Mouse (Mus musculus) MN1 (cell line): Measurements from ENCODE around the gene Tmod2.
A peak's percentile ranks its signal among the peaks of the same experiment; 100 is the strongest.
"Not testable (repeated sequence)": the region's sequence is repeated elsewhere in the genome, so short reads cannot be mapped to it uniquely, and the experiment has no call there.

ENCODE experiments used
- DNase-seq: peaks from one replicate; pipeline ENCODE4 v3.0.0-alpha.2; 2016; ENCODE audit warnings: low spot score

The Tmod2 gene

DNA sequence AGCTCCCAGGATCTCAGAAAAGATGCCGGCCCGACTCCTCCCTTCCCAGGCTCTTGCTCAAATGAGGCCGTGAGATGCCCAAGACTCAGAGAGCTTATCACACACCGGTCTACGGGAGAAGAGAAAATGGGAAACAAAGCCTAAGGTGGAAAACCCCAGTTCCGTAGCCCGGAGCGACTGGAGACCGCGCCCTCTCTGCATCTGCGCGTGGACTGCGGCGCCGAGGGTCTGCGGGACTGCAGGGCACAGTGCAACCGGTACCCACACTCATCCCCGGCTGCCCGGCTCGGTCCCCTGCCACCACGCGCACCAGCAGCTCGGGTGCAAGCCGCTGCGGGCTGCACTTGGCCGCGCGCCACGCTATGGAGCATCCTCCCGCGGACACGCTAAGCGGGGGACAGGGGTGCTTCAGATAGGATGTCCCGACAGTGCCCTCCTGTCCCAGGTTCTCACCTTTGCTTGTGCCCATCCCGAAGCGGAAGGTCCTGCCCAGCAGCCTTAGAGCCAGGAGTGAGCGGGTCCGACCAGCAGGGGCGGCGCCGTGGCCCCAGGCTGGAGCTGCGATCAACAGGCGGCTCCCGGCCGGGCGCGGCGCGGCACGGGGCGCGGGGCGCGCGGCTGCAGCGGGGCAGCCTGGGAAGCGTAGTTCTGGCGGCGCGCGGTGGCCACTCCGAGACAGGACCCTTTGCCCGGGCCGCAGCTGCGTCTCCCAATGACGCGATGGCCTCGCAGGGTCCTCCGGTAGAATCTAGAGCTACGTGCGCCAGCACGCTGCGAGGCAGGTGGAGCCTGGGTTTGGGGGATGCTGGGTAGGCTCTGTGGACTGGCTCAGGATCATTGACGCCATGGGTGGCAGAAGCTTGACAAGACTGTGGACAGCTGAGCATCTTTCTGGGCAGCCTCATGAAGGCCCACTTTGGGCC is at the start of gene Tmod2:
Gene Tmod2, minus strand, starts transcription at position 755 of the 923 bp plus-strand sequence.
- DNase-seq = peak; percentile 82

DNA sequence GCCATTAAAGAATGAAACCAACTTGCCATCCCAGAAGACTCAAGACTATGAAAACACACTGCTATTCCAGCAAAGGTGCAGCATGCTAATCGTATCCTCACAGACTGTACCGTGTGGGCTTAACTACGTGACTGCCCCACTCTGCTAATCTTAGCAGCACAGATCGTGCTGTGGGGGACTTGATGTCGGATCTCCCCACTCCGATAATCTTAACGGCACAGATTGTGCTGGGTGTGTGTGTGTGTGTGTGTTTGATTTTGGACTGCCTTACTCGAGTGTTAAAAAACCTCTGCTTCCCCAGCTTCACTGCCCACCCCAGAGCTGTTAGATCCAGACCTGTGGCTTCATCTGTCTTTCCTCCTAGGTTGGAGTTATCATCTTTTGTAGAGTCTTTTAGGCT is 49.8 kb upstream of the Tmod2 start:
- no peak for DNase-seq

DNA sequence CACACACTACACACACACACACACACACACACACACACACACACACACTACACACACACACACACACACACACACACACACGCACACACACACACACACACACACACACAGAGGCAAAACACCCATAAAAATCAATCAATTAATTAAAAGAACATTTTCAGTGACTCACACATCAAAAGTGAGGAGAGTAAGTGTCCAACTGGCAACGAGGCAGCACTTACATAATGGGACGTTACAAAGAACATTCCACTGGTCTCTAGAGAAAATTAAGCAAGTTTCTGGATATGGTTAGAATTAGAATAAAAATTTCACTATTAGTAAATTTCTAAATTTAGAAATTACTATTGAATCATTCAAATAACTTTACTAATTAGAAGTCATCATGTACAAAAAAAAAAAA is 45.3 kb upstream of the Tmod2 start:
- DNase-seq = not testable (repeated sequence)

DNA sequence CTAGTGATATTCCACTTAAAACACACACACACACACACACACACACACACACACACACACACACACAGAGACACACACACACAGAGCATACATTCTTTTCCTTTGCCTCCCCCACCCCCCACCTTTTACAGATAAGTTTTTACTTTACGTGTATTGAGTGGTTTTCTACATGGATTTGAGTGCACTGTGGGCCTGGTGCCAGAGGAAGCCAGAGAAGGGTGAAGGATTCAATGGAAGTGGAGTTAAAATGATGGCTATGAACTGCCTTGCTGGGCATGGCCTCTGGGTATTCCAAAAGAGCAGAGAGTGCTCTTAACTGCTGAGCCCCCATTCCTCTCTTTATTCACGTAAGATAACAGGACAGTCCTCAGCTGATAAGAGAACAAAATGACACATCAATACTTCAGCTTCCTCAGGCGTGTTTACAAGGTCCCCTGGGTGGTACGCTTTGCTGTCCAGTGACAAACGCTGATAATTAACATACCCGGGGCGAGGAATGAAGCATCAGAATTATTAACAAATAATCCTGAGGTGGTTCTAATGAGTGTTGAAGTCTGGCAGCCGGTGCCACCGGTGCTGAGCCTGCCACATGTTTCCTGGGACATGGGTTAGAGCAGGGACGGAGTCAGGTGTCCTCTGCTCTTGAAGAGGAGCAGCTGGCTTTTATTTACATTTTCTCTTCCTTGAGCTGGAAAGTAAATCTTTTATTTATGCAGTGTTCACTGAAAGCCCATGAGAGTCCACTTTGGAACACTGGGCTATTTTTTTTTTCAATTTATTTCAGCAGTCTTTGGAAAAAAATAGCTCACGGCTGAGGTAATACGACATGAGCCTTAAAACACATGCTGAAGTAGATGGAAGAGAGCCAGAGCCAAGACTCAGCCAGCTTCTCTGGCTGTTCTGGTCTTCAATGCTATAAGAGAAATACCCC is 43.1 kb upstream of the Tmod2 start:
- peak; percentile 54 for DNase-seq

DNA sequence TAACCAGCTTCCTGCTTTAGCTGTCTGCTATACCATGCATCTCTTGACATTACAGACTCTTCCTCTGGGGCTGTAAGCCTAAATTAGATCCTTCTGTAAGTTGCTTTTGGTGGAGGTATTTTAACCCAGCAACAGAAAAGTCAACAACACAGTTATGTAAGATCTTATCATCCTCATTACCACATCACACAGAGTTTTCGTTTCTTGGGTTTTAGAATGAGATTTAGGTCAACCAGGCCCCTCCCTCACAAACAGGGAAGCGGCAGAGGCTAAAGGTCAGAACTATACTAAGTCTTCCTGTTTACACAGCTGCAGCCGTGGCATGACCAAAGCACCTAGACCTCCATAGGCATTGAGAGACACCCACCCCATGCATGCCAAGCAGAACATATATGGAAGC is 34.3 kb upstream of the Tmod2 start:
- no peak for DNase-seq

DNA sequence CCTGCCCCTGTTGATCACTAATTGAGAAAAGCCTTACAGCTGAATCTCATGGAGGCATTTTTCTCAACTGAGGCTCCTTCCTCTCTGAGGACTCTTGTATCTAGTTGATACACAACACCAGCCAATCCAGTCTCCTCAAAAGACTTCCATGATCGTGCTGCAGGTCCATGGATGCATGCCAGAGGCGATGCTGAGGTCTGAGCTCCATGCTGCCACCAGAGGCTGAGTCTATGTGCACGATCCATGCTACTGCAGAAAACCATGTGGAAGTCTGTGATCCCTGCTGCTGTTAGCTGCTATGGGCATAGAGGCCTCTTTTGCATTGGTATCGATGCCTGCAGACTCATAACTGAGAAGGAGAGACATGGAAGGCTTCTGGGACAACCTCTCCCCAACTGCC is 23.1 kb upstream of the Tmod2 start:
- DNase-seq = no peak

DNA sequence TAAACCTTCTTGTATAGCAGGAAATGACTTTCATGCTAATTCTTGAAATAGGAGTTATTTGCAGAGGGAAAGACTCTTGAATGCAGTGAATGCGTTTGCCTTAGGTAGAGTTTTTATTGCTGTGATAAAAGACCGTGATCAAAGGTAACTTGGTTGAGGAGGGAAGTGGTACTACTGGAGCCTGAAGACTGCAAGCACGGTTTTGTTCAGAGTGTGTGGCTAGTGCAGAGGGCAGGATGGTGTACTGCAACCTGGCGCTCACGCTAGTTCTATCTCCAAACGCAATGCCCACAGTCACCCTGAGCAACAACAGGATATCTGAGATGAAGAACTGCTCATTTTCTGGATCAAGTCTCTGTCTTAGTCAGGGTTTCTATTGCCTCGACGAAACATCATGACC is 22.5 kb upstream of the Tmod2 start:
- no peak for DNase-seq

DNA sequence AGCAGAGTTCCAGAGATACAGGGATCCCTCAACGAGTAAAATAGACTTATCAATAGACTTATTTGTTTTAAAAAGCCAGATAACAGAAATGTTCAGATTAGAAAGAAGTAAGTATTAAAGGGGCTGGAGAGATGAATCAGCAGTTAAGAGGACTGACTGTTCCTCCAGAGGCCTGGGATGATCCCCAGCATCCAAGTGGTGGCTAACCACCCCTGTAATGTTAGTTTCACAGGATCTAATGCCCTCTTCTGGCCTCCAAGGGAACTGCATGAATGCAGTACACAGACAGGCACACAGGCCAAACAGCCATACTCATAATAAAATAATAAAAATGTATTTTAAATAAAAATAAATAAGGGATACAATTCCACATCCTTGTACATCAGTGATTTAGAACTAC is 21.8 kb upstream of the Tmod2 start:
- DNase-seq = no peak

DNA sequence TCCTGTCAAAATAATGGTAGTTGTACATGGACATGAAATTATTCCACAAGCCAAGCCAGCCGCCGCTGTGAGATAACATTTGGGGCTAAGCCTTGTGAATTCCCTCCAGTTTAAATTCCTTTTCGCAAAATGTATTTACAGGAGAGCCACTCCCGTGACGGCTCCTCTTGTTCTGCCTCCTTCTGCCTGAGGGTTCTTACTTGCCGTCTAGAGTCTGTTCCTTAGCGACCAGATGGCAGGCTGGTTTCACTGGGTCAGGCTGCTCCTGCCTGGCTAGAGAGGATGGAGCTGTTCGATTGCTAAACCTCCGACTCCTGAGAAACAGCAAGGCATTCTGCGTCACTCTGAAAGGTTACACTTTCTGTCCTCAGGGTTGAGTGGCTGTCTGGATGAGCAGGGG is 21.0 kb upstream of the Tmod2 start:
- no peak for DNase-seq

DNA sequence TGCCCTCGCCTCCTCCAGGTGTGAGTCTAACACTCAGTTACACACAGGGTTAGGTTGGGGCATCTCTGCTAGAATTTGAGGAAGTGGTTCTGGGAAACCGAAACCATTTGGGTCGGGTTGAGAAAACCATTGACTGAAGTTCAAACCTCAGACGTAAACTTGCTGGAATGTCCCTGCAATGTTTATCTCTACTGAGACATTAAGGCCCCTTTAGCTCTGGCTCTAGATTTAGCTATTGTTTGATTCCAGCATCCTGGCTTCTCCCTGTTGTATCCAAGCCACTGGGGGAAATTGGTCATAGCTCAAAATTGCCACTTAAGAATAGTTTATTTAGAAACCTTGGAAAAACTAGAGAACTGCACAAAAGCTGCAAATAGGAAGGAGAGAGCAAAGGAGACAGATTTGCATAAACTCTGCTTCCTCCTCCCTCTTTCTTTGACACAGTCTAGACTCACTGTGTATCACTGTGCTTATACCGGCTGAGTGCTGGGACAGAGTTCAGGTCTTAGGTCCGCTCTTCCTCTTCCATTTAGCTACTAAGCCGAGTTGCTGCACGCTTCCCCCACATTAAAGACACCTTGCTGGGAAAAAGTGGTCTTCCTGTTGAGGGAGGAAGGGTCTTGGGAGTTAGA is 19.8 kb upstream of the Tmod2 start:
- no peak for DNase-seq

DNA sequence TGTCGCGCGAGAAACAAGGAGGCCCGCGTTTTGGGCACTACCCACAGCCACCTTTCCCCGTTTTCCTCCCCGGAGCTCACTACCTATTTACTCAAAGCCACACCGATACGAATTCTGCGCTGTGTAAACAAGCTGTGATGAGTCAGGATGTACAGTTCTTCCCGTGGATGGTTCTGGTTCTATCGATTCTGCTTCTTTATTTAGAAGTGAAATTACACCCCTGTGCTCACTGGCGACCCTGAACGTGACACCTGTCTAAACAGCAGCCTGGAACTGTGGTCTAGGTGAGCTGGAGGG is 15.1 kb upstream of the Tmod2 start:
- DNase-seq = no peak

DNA sequence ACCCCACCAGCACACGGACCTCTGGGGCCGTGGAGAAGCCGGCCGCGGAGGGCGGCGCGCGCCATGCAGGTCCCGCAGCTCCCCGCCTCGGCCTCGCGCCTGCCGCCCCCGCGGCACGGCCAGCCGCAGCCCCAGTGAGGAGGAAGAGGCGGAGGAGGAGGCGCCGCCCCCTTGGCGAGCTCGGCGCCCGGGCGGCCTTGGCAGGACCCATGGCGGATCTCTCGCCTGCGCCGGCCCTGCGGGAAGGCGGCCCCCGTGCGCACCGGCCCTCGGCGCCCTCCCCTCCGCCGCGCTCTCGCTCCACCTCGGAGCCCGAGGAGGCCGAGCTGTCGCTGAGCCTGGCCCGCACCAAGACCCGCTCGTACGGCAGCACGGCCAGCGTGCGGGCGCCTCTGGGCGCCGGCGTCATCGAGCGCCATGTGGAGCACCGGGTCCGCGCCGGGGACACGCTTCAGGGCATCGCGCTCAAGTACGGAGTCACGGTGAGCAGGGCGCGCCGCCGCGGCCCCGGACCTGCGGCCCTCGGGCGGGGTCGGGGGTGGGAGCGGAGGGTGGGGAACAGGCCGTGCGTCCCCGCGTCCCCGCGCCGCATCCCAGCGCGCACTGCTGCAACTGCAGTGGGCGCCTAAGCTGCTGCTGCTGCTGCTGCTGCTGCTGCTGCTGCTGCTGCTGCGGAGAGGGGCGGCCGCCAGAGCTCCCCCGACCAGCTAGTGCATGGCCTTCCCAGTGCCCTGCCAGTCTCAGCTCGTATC is 14.6 kb upstream of the Tmod2 start, which contains the start of gene Lysmd2:
Gene Lysmd2, plus strand, starts transcription at position 186 of the 752 bp plus-strand sequence.
- peak; percentile 73 for DNase-seq

DNA sequence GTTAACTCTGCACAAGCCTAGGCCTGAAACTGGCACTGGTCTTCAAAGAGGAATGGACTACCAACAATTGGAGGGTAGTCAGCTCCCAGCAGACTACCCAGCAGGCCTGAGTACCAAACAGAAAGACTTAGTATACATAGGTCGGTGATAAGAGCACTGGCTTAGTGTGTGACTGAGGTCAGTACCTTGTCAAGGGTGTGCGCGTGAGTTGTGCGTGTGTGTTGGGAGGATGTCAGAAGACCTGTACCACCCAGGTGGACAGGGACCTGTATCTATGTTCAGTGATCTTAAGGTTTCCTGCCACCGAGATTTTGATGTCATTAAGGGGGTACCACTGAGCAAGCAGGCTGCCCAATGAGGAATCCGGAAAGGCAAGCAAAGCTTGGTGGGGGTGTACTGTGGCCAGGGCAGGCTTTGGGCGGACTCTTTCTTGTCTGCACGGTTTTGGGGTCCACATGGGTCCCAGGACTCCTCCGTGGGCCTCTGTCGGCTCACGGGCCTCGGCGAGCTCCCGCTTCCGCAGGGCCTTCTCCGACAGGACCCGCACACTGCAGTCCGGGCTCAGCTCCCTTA is 13.9 kb upstream of the Tmod2 start:
- no peak for DNase-seq

DNA sequence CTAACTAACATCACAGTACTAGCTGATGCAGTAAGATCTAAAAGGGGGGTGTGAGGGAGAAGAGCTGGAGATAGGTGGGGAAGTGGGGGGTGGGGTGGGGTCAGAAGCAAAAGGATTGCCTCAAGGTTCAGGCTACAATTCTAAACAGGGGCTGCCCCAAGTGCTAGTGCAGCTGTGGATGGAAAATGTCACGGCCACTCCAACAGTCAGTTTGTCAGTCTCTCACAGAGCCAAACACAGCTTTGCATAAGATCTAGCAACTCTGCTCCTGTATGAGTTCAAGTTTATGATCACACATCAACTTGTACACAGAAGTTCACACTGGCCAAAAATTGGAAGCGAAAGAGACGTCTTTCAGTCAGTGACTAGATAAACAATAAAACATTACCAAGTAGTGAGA is 10.3 kb upstream of the Tmod2 start:
- no peak for DNase-seq

DNA sequence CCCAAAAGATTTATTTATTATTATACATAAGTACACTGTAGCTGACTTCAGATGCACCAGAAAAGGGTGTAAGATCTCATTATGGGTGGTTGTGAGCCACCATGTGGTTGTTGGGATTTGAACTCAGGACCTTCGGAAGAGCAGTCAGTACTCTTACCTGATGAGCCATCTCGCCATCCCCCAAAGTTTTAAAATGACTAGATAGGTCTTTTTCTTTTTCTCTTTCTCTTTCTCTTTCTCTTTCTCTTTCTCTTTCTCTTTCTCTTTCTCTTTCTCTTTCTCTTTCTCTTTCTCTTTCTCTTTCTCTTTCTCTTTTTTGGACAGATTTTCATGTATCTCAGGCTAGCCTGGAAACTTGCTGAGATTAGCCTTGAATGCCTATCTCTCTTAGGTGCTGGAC is 8.6 kb upstream of the Tmod2 start:
- DNase-seq = not testable (repeated sequence)

DNA sequence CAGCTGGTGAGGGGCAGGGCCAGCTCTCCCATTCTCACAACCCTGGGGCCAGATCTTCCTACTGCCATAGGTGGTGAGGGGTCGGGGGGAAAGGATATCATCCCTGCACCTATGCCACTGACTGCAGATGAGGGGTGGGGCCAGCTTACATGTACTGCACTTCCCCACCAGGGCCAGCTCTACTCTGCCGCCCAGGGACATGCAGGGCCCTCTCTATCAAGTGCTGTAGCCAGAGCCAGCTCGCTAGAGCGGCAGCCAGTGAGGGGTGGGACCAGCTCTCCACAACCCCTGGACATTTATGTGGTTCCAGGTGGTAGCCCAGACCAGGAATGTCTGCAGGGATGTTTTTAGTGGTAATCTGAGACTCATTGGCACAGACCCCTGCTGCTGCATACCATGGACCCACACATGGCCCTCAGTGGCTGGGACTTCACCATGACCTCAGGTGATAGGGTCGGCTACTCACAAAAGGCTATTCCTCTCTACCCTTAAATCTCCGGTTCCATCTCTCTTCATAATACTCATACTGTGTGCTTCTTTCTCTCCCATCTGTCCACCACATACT is 7.8 kb upstream of the Tmod2 start:
- DNase-seq = no peak

DNA sequence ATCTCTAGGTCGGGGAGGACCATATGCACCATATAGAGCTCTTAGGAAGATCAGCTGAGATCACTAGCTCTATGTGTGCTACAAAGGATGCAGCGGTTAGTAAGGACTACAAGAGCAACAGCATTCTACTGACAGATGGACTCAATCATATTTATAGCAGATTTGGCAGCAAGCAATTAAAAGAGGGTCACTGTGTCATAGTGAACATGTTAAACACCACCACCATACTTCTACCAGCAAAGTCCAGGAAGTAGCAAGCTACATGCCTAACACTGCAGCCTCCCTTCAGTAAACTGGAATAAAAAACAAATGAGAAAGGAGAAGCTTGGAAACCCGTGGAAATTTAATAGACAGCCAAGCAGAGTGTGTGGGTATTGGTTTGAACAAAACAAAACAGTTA is 5.4 kb upstream of the Tmod2 start:
- DNase-seq = no peak

DNA sequence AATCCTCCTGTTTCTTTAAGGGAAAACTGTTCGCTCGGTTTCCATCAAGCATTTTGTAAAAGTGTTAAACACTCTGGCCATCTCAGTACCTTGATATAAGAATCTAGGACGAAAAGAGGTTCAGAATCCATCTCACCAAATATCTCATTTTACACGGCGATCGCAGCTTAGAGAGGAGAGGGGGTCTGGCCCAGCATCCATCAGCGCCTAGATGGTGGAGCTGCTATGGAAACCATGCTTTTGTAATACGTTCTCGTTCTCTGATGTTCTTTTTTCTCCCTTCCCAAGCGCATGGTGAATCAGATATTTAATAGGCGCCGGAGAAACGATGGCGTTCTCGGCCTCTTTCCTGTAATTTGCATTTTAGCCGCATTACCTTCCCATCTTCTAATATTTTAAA is 1.2 kb downstream of the Tmod2 start:
- DNase-seq = peak; percentile 40

DNA sequence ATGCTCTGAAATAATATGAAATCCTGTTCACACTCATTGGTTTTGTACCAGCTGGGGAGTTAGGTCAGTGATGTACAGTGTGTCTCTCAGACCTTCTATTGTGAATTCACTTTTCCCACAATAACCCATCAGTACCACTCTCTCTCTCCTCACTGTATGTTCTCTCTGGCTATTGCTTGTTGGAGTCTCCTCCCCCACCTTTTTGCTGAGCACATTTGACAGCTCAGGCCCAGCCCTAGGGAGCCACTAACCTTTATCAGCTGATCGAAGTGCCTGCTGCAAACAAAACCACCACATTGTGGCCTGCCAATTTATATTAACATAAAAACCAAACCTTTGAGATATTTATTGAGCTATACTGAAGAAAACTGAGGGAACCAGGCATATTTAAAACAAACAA is 1.6 kb downstream of the Tmod2 start:
- peak; percentile 34 for DNase-seq

DNA sequence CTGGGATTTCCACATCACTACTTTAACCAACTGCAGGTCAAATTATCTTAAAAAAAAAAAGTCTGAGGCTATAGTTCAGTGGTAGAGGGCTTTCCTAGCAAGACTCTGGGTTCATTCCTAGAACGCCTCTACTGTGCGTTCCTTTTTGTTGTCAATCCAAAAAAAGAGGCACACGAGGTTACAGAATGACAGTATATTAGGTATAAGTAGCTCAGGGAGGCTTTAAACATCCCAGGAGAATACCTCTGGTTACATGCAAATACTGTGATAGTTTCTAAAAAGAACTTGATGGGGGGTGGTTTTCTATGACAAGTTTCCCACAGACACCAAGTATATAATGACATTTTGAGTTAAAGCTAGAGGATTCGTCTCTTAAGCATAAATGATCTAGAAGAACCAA is 3.6 kb downstream of the Tmod2 start:
- DNase-seq = no peak

DNA sequence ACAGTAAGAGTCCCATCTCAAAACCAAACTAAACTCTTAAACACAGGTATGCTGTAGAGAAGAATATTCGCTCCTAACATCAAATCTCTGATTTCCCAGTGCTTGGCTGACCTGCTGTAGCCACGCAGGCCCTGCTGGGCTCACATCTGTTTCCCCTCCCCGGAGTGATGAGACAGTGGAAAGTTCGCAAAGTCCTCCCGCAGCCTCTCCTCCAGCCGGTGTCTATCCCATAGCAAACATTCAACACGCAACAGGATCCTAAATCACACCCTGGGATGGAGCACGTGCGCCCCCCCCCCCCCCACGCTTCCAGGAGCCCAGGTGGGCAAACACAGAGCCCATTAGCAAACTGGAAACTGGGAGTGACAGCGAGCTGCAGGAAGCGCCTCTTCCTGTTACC is 9.6 kb downstream of the Tmod2 start:
- DNase-seq = no peak
